Mouse (Mus musculus) testis, adult 2 months (tissue): Measurements from ENCODE around the gene Gprc6a.

Source experiments
- CTCF ChIP-seq: fragments of 200-500 bp; IDR thresholded peaks from 2 replicates; pipeline ENCODE4 v1.5.1; 2012; ENCODE audit warnings: low read depth, mild to moderate bottlenecking, inconsistent platforms, low read length, moderate library complexity; ENCODE audit not compliant: control insufficient read depth, insufficient read depth, insufficient replicate concordance
- POLR2A ChIP-seq: fragments of 200-500 bp; IDR thresholded peaks from 2 replicates; pipeline ENCODE4 v1.6.1; 2012; ENCODE audit warnings: low read depth, mild to moderate bottlenecking, inconsistent platforms, low read length, moderate library complexity; ENCODE audit not compliant: control insufficient read depth

DNA sequence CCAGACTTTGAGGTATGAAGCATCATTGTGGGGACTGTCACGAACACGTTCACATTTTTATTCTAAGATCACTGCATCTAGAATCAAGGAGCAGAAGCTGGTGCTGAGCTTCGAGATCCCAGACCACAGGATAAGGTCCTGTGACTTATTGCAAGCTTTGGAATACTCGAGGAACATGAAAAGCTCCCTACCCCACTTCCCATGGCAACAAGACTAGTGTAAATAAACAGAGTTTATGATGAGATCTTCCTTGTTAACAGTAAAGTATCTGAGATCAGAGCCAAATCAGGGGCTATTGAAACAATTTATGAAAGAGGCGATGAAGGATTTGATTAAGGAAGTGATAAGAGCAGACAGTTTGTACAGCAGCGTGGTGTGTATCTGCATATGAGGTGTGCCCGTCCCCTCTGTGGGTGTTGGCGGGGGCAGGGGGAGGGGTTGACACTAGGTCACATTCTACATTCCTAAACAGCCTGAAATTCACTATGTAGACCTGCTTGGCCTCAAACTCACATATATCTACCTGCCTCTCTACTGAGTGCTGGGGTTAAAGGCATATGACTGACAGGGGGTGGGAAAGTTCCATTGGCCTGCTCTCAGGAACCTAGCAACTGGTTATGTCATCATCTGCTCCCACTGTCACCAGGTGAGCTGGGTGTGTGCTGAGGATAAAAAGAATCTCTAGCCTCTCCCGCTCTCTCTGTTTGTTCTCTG, 19.1 kb downstream of the Gprc6a start:
- TF ChIP-seq CTCF: no peak
- TF ChIP-seq POLR2A: no peak
